Mouse (Mus musculus): ENCODE data around the gene Rnf144a. TPM values are rescaled to one million over a fixed set of nuclear protein-coding genes. Genes with fewer than 3 reads are reported as not detected.

Rnf144a gene
- polyA plus RNA-seq, 1 experiment from 2014 or later = 3.2 TPM

DNA sequence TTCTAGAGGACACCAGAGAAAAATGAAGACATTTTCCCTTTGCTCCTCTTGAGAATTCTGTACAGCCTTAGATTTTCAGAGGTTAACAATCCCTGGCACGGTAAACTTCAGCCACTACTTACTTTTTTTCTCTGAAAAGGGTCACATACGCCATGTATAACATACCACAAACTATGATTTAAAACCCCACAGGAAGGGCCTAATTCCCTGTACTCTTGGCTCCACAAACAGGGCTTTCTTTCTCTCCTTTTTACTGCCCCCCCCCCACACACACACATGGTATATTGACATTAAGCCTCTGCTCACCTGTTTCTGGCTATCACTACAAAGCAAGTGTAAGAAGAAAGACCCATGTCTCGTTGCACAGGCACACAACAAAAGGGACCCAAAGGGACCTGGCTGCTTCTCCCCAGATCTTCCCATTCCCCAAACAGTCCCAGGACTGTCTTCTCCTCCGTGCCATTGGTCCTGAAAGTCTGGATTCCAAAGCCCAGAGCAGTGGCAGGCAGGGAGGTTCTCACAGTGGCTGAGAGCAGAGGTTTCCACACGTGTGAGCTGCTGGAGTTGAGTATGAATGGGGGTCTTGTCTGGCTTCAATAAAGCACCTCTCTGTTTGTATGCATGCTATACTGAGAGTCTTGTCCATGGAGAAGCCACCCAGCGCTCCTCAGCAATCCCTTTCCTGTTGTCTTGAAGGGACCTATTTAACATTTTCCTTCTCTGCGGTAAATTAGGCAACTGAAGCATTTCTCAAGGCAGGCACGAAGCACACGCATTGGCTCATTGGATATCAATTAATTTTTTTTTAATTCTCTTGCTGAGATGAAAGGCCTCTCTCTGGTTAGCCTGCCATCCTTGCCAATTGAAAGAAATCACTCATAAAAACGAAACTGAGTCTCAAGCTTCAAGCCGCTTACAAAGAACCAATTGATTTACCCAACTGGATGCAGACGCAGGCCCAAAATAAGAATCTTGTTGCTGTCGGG is 20.3 kb downstream of the Rnf144a start:
- no peak overlapping the region for H3K27ac ChIP-seq (ENCODE audit: low read depth)
- H3K4me1 ChIP-seq (ENCODE audit: insufficient read depth) = peaks cover 8% of the 10 kb centered on the region; the same call in 1 of the 2 replicates
- no peak overlapping the region for H3K9ac ChIP-seq (replicated peaks)
- no peak for ATAC-seq
- H3K36me3 ChIP-seq (replicated peaks; ENCODE audit: insufficient read depth, low read length) = no peaks in the 10 kb centered on the region
- TF ChIP-seq CTCF (IDR thresholded peaks at IDR 0.05; ENCODE audit: low read depth) = no peak
- TF ChIP-seq EP300 (IDR thresholded peaks at IDR 0.05; ENCODE audit: low read depth) = no peak
- no peak for DNase-seq
- no peaks in the 10 kb centered on the region for H3K9me3 ChIP-seq (ENCODE audit: low read length)
- 75% methylated on average over 13 of the region's 13 CpGs for WGBS (ENCODE audit: insufficient replicate concordance)
- no peaks in the 10 kb centered on the region for H3K27me3 ChIP-seq (ENCODE audit: insufficient read depth, low read length)
- no peak overlapping the region for H3K4me2 ChIP-seq (ENCODE audit: low read depth, low read length)
- no peak overlapping the region for H3K4me3 ChIP-seq (ENCODE audit: low read depth, low read length)

DNA sequence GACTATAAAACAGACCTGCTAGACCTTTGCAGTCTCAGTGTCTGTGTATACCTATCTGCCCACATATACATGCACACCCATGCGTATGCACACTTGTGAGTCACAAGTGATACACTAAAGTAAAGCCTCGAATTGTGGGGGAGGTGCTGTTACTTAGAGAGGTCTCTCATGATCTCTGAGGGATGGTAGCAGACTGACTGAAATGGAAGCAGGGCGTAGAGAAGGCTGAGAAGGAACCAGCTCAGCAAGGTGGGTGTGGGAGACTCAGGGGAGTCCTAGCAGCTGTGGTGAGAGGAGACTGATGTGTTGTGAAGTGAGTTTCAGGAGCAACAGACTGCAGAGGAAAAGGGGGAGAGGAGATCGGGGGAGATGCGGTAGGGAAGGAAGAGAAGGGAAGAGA is 21.8 kb downstream of the Rnf144a start:
- Histone ChIP-seq H3K36me3 (replicated peaks; ENCODE audit: insufficient read depth, low read length) (no peaks in the 10 kb centered on the region), H3K27ac (ENCODE audit: low read depth) (no peak overlapping the region), H3K9ac (replicated peaks) (no peak overlapping the region), H3K4me3 (ENCODE audit: low read depth, low read length) (no peak overlapping the region), H3K27me3 (ENCODE audit: insufficient read depth, low read length) (no peaks in the 10 kb centered on the region), H3K9me3 (ENCODE audit: low read length) (no peaks in the 10 kb centered on the region), H3K4me1 (ENCODE audit: insufficient read depth) (0 out of 2 replicates have a peak, but pooled peaks cover 4% of the 10 kb centered on the region), H3K4me2 (ENCODE audit: low read depth, low read length) (no peak overlapping the region)
- DNase-seq (no peak), ATAC-seq (no peak)
- TF ChIP-seq CTCF (IDR thresholded peaks at IDR 0.05; ENCODE audit: low read depth) = no peak
- 78% methylated on average over 5 of the region's 5 CpGs for WGBS (ENCODE audit: insufficient replicate concordance)

DNA sequence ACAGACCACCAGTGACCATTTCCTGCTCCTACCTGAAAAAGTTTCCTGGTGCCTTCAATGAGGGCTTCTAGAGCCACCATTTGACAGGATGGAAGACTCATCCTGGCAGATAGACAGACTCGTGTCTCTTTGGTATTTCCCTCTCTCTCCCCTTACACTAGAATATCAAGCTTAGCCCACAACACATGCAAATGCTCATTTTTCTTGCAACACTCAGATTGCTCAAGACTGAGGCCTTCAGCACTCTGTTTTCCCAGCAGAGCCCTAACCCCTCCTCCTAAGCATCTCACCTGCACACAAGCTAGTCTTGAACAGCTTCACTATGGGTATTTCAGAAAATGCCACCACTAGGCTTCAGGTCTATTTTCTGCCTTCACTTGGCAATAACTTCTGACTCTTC is 23.9 kb downstream of the Rnf144a start:
- 43% methylated on average over 1 of the region's 1 CpGs for WGBS (ENCODE audit: insufficient replicate concordance)

GRCm38 (mm10) chr12:26387523-26387922 is 27.5 kb downstream of the Rnf144a start:
- no peak overlapping the region for H3K4me2 ChIP-seq (ENCODE audit: low read depth, low read length)
- 0 out of 2 replicates have a peak, but pooled peaks cover 2% of the 10 kb centered on the region for H3K4me1 ChIP-seq (ENCODE audit: insufficient read depth)
- TF ChIP-seq CTCF (IDR thresholded peaks at IDR 0.05; ENCODE audit: low read depth) (no peak), EP300 (IDR thresholded peaks at IDR 0.05; ENCODE audit: low read depth) (no peak)
- no peak overlapping the region for H3K4me3 ChIP-seq (ENCODE audit: low read depth, low read length)
- H3K9me3 ChIP-seq (ENCODE audit: low read length) = no peaks in the 10 kb centered on the region
- H3K27me3 ChIP-seq (ENCODE audit: insufficient read depth, low read length) = no peaks in the 10 kb centered on the region
- peaks cover 2% of the 10 kb centered on the region; the same call in 1 of the 2 replicates for H3K36me3 ChIP-seq (replicated peaks; ENCODE audit: insufficient read depth, low read length)
- no peak overlapping the region for H3K9ac ChIP-seq (replicated peaks)
- 76% methylated on average over 6 of the region's 6 CpGs for whole genome bisulfite sequencing (ENCODE audit: insufficient replicate concordance)
- ATAC-seq (no peak), DNase-seq (no peak)
- no peak overlapping the region for H3K27ac ChIP-seq (ENCODE audit: low read depth)

More for the DNA sequence above, 23.9 kb downstream of the Rnf144a start:
- 0 out of 2 replicates have a peak, but pooled peaks cover 4% of the 10 kb centered on the region for H3K4me1 ChIP-seq (ENCODE audit: insufficient read depth)
- no peak for ATAC-seq
- H3K9ac ChIP-seq (replicated peaks) = no peak overlapping the region
- H3K27me3 ChIP-seq (ENCODE audit: insufficient read depth, low read length) = no peaks in the 10 kb centered on the region
- H3K27ac ChIP-seq (ENCODE audit: low read depth) = peak overlapping the region; percentile 44; the same call in 1 of the 2 replicates
- no peaks in the 10 kb centered on the region for H3K36me3 ChIP-seq (replicated peaks; ENCODE audit: insufficient read depth, low read length)
- H3K9me3 ChIP-seq (ENCODE audit: low read length) = no peaks in the 10 kb centered on the region
- H3K4me2 ChIP-seq (ENCODE audit: low read depth, low read length) = no peak overlapping the region
- H3K4me3 ChIP-seq (ENCODE audit: low read depth, low read length) = 0 out of 2 replicates have a peak overlapping the region, but pooled peaks have one; percentile 13
- no peak for DNase-seq
- TF ChIP-seq EP300 (IDR thresholded peaks at IDR 0.05; ENCODE audit: low read depth) = no peak
- TF ChIP-seq CTCF (IDR thresholded peaks at IDR 0.05; ENCODE audit: low read depth) = no peak

- 0 out of 2 replicates have a peak, but pooled peaks cover 2% of the 10 kb centered on the region for H3K4me1 ChIP-seq (ENCODE audit: insufficient read depth)
- TF ChIP-seq CTCF (IDR thresholded peaks at IDR 0.05; ENCODE audit: low read depth) (no peak), EP300 (IDR thresholded peaks at IDR 0.05; ENCODE audit: low read depth) (no peak)
- WGBS (ENCODE audit: insufficient replicate concordance) = 70% methylated on average over 9 of the region's 9 CpGs
- ATAC-seq = no peak
- no peak overlapping the region for H3K4me2 ChIP-seq (ENCODE audit: low read depth, low read length)
- no peaks in the 10 kb centered on the region for H3K27me3 ChIP-seq (ENCODE audit: insufficient read depth, low read length)
- no peak for DNase-seq
- H3K36me3 ChIP-seq (replicated peaks; ENCODE audit: insufficient read depth, low read length) = peaks cover 2% of the 10 kb centered on the region; the same call in 1 of the 2 replicates
- H3K4me3 ChIP-seq (ENCODE audit: low read depth, low read length) = no peak overlapping the region
- no peak overlapping the region for H3K27ac ChIP-seq (ENCODE audit: low read depth)
- H3K9me3 ChIP-seq (ENCODE audit: low read length) = no peaks in the 10 kb centered on the region
- no peak overlapping the region for H3K9ac ChIP-seq (replicated peaks)
Observed at GRCm38 (mm10) chr12:26386947-26387346, 28.1 kb downstream of the Rnf144a start.

DNA sequence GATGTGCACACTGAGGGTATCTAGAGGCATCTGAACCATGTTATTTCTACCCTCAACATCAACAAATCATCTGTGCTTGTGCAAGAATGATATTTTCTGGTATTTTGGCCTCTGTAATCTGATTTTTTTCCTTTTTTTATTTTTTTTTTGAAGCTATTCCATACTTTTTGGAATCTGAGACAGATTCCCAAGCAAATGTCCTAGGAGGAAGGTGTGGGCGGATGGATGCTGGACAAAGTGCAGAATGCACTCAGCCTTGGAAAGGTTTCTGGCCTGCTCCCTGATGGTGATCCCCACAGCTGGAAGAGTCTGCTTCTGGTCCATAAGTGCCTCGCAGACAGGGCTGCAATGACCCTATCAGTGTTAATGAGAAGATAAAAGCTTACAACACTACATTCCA is 28.9 kb downstream of the Rnf144a start:
- TF ChIP-seq EP300 (IDR thresholded peaks at IDR 0.05; ENCODE audit: low read depth) = no peak
- no peak for DNase-seq
- 0 out of 2 replicates have a peak, but pooled peaks cover 2% of the 10 kb centered on the region for H3K4me1 ChIP-seq (ENCODE audit: insufficient read depth)
- no peaks in the 10 kb centered on the region for H3K27me3 ChIP-seq (ENCODE audit: insufficient read depth, low read length)
- no peak overlapping the region for H3K27ac ChIP-seq (ENCODE audit: low read depth)
- H3K36me3 ChIP-seq (replicated peaks; ENCODE audit: insufficient read depth, low read length) = peaks cover 2% of the 10 kb centered on the region; the same call in 1 of the 2 replicates
- ATAC-seq = no peak
- H3K4me2 ChIP-seq (ENCODE audit: low read depth, low read length) = no peak overlapping the region
- H3K4me3 ChIP-seq (ENCODE audit: low read depth, low read length) = no peak overlapping the region
- WGBS (ENCODE audit: insufficient replicate concordance) = 65% methylated on average over 2 of the region's 2 CpGs
- no peaks in the 10 kb centered on the region for H3K9me3 ChIP-seq (ENCODE audit: low read length)
- no peak overlapping the region for H3K9ac ChIP-seq (replicated peaks)

All from liver, postnatal 0 days (tissue).